Mouse (Mus musculus): Measurements from ENCODE around the gene Prkag3. TPM values are rescaled to one million over a fixed set of nuclear protein-coding genes. Genes with fewer than 3 reads are reported as not detected.

Prkag3 gene
- polyA plus RNA-seq, 1 experiment: 0.44 TPM

DNA sequence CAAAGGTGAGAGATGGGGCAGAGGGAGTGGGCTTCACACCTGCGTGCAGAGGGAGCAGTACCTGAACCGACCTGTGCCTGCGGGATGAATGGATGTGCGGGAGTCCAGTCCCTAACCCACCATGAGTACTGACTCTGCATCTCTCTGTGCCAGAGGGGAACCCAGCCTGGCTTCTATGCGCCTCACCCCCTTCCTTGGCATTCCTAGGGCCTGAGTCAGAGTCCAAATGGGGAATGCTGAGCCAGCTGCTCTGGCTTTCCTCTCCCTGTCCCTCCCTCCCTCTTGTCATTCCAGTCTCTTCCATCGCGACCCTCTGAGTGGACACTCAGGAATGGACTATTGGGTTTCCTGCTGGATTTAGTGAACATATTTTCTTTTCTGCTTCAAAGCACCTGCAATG lies 280 bp upstream of the Prkag3 start:
- peaks cover 7% of the 10 kb centered on the region; the same call in 1 of the 2 replicates for H3K4me1 ChIP-seq (ENCODE audit: control insufficient read depth, insufficient read depth, low read length)
- H3K36me3 ChIP-seq (ENCODE audit: control insufficient read depth, insufficient read depth, low read length): no peaks in the 10 kb centered on the region
- H3K4me3 ChIP-seq (ENCODE audit: control insufficient read depth, low read depth, low read length): no peak overlapping the region
- no peaks in the 10 kb centered on the region for H3K27me3 ChIP-seq (ENCODE audit: control insufficient read depth, insufficient read depth, low read length)
- 0 out of 2 replicates have a peak overlapping the region, but pooled peaks have one; percentile 5 for H3K27ac ChIP-seq (ENCODE audit: control insufficient read depth, insufficient read depth, low read depth, low read length)
- TF ChIP-seq POLR2A (IDR thresholded peaks at IDR 0.05; ENCODE audit: control insufficient read depth, low read depth, low read length) (no peak), CTCF (IDR thresholded peaks at IDR 0.05; ENCODE audit: control insufficient read depth, insufficient read depth, insufficient replicate concordance, low read depth, low read length) (no peak)

DNA sequence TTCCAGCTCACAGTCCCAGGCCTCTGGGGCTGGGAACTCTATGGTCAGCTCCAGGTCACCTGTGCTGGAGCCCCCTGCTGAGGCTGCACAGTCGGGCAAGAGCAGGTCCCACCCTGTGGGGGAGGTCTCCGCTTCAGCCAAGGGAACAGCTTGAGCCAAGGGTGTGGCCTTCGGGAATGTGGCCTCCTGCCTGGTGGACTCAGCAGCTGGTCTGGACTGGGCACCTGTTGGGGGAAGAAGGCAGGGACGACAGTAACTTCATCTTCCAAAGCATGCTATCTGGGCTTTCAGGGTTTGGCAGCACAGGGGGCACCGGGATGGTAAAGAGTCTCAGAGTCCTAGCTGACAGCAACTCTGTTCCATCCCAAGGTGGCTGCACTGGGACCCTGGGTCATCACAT lies 1.7 kb downstream of the Prkag3 start:
- no peak for TF ChIP-seq CTCF (IDR thresholded peaks at IDR 0.05; ENCODE audit: control insufficient read depth, insufficient read depth, insufficient replicate concordance, low read depth, low read length)
- no peak for TF ChIP-seq POLR2A (IDR thresholded peaks at IDR 0.05; ENCODE audit: control insufficient read depth, low read depth, low read length)
- no peaks in the 10 kb centered on the region for H3K27me3 ChIP-seq (ENCODE audit: control insufficient read depth, insufficient read depth, low read length)
- no peak overlapping the region for H3K4me3 ChIP-seq (ENCODE audit: control insufficient read depth, low read depth, low read length)
- no peaks in the 10 kb centered on the region for H3K36me3 ChIP-seq (ENCODE audit: control insufficient read depth, insufficient read depth, low read length)
- H3K4me1 ChIP-seq (ENCODE audit: control insufficient read depth, insufficient read depth, low read length): peaks cover 7% of the 10 kb centered on the region; the same call in 1 of the 2 replicates
- no peak overlapping the region for H3K27ac ChIP-seq (ENCODE audit: control insufficient read depth, insufficient read depth, low read depth, low read length)

DNA sequence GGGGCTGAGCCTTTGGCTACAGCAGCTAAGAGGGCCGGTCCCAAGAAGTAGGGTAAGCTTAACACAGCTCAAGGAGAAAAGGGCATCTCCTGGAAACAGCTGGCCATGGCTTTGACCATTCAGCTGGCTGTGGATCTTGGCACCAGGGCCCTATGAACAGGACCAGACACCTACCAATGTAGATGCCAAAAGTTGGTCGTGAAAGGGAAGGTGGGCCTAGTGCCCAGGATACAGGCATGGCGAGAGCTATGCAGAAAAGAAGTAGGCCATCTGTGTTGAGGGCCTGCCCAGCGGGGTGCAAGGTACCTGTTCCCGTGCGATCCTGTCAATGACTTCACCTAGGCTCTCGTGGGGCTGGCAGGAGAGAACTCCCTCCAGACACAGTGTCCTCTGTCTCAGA lies 8.2 kb downstream of the Prkag3 start:
- Histone ChIP-seq H3K36me3 (ENCODE audit: control insufficient read depth, insufficient read depth, low read length) (no peaks in the 10 kb centered on the region), H3K27ac (ENCODE audit: control insufficient read depth, insufficient read depth, low read depth, low read length) (no peak overlapping the region), H3K4me3 (ENCODE audit: control insufficient read depth, low read depth, low read length) (no peak overlapping the region), H3K27me3 (ENCODE audit: control insufficient read depth, insufficient read depth, low read length) (no peaks in the 10 kb centered on the region), H3K4me1 (ENCODE audit: control insufficient read depth, insufficient read depth, low read length) (no peaks in the 10 kb centered on the region)
- no peak for TF ChIP-seq CTCF (IDR thresholded peaks at IDR 0.05; ENCODE audit: control insufficient read depth, insufficient read depth, insufficient replicate concordance, low read depth, low read length)
- no peak for TF ChIP-seq POLR2A (IDR thresholded peaks at IDR 0.05; ENCODE audit: control insufficient read depth, low read depth, low read length)

DNA sequence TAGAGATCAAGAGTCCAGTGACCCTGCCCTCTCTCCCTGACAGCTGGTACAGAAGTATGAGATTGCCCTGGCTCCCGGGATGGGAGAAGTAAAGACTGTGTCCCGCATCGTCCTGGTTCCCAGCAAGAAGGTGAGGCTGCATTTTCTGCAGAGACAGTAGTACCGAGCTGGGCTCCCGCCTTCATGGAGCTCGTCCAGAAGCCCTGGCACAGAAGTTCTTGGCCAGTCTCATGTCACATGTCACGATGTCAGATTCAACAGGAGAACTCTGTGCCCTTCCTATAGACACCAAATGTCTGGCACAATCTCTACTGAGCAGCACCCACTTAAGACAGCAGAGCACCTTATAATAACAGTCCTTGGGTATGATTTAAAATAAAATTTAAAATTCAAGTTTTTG lies 11.5 kb downstream of the Prkag3 start:
- TF ChIP-seq CTCF (IDR thresholded peaks at IDR 0.05; ENCODE audit: control insufficient read depth, insufficient read depth, insufficient replicate concordance, low read depth, low read length) (no peak), POLR2A (IDR thresholded peaks at IDR 0.05; ENCODE audit: control insufficient read depth, low read depth, low read length) (no peak)
- Histone ChIP-seq H3K27ac (ENCODE audit: control insufficient read depth, insufficient read depth, low read depth, low read length) (no peak overlapping the region), H3K36me3 (ENCODE audit: control insufficient read depth, insufficient read depth, low read length) (no peaks in the 10 kb centered on the region), H3K4me1 (ENCODE audit: control insufficient read depth, insufficient read depth, low read length) (no peaks in the 10 kb centered on the region), H3K4me3 (ENCODE audit: control insufficient read depth, low read depth, low read length) (no peak overlapping the region), H3K27me3 (ENCODE audit: control insufficient read depth, insufficient read depth, low read length) (no peaks in the 10 kb centered on the region)

DNA sequence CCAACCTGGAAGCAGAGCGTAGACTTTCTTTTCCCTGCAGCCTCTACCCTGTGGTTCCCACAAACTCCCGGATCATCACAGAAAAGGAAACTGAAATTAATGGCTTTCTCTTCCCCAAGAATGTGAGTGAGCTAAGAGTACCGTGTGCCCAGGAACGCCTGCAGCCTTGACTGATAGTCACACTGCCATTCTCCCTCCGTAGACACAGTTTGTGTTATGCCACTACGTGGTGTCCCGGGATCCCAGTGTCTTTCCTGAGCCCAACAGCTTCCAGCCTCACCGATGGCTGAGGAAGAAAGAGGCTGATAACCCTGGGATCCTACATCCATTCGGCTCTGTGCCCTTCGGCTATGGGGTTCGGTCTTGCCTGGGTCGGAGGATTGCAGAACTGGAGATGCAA lies 12.0 kb downstream of the Prkag3 start:
- H3K27me3 ChIP-seq (ENCODE audit: control insufficient read depth, insufficient read depth, low read length): no peaks in the 10 kb centered on the region
- TF ChIP-seq POLR2A (IDR thresholded peaks at IDR 0.05; ENCODE audit: control insufficient read depth, low read depth, low read length) (no peak), CTCF (IDR thresholded peaks at IDR 0.05; ENCODE audit: control insufficient read depth, insufficient read depth, insufficient replicate concordance, low read depth, low read length) (no peak)

DNA sequence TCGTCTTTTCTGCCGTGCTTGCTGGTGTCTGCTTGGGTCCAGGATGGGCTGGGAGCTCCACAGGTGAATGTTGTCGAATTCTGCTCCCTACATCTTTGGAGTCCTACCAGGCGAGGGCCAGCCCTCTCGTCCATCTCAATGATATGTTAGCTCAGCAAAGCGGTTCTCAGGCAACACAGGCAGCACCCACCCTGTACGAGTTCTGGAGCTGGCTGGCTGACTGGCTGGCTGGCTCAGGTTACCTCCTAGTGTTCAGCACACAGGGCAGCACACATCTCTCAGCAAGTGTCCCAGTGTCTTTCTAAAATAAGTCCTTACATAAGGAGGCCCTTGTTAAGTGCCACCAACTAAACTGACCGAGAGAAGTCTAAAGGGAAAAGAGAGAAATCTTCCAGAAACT lies 20.6 kb downstream of the Prkag3 start:
- Histone ChIP-seq H3K27me3 (ENCODE audit: control insufficient read depth, insufficient read depth, low read length) (no peaks in the 10 kb centered on the region), H3K36me3 (ENCODE audit: control insufficient read depth, insufficient read depth, low read length) (no peaks in the 10 kb centered on the region), H3K4me1 (ENCODE audit: control insufficient read depth, insufficient read depth, low read length) (no peaks in the 10 kb centered on the region), H3K4me3 (ENCODE audit: control insufficient read depth, low read depth, low read length) (no peak overlapping the region), H3K27ac (ENCODE audit: control insufficient read depth, insufficient read depth, low read depth, low read length) (no peak overlapping the region)
- TF ChIP-seq CTCF (IDR thresholded peaks at IDR 0.05; ENCODE audit: control insufficient read depth, insufficient read depth, insufficient replicate concordance, low read depth, low read length) (no peak), POLR2A (IDR thresholded peaks at IDR 0.05; ENCODE audit: control insufficient read depth, low read depth, low read length) (no peak)

More for the DNA sequence above, 12.0 kb downstream of the Prkag3 start:
- Histone ChIP-seq H3K4me1 (ENCODE audit: control insufficient read depth, insufficient read depth, low read length) (no peaks in the 10 kb centered on the region), H3K27ac (ENCODE audit: control insufficient read depth, insufficient read depth, low read depth, low read length) (no peak overlapping the region), H3K4me3 (ENCODE audit: control insufficient read depth, low read depth, low read length) (no peak overlapping the region), H3K36me3 (ENCODE audit: control insufficient read depth, insufficient read depth, low read length) (no peaks in the 10 kb centered on the region)

DNA sequence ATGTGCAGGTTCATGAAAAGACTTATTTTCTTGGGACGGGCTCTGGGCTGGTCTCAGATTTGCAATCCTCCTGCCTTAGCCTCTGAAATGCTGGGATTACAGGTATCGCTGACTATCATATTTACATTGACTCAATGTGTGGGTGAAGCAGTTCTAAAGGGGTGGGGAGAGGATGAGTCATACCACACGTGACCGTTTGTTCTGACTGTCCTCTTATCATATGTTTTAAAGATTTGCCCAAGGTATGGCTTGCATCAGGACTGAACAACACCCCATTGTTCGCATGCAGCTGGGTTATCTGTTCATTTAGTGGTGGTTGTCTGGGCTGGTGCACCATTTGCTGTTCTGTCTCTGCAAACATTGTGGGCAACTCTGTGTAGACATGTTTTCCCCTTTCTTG lies 22.3 kb downstream of the Prkag3 start:
- no peak overlapping the region for H3K27ac ChIP-seq (ENCODE audit: control insufficient read depth, insufficient read depth, low read depth, low read length)
- H3K4me3 ChIP-seq (ENCODE audit: control insufficient read depth, low read depth, low read length): no peak overlapping the region
- no peak for TF ChIP-seq POLR2A (IDR thresholded peaks at IDR 0.05; ENCODE audit: control insufficient read depth, low read depth, low read length)
- H3K36me3 ChIP-seq (ENCODE audit: control insufficient read depth, insufficient read depth, low read length): no peaks in the 10 kb centered on the region
- H3K27me3 ChIP-seq (ENCODE audit: control insufficient read depth, insufficient read depth, low read length): no peaks in the 10 kb centered on the region
- no peaks in the 10 kb centered on the region for H3K4me1 ChIP-seq (ENCODE audit: control insufficient read depth, insufficient read depth, low read length)

DNA sequence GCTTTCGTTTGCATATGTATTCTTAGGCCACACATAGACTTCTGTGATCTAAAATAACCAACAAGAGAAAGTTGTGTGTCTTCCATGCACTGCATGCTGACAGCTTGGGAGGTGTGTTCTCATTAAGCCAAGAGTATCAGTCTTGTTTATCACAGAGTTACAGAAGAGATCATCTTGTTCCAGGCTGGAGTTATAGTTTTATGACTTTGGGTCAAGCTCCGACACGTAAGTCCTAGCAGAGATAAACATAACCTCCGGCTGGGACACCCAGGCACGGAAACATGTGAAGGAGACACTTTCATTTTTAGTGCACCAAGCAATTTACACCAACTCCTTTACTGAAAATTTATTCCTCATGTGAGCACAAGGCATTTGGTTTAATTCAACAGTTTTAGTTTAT lies 22.9 kb downstream of the Prkag3 start:
- Histone ChIP-seq H3K36me3 (ENCODE audit: control insufficient read depth, insufficient read depth, low read length) (no peaks in the 10 kb centered on the region), H3K27me3 (ENCODE audit: control insufficient read depth, insufficient read depth, low read length) (no peaks in the 10 kb centered on the region), H3K27ac (ENCODE audit: control insufficient read depth, insufficient read depth, low read depth, low read length) (no peak overlapping the region), H3K4me3 (ENCODE audit: control insufficient read depth, low read depth, low read length) (no peak overlapping the region), H3K4me1 (ENCODE audit: control insufficient read depth, insufficient read depth, low read length) (no peaks in the 10 kb centered on the region)
- TF ChIP-seq CTCF (IDR thresholded peaks at IDR 0.05; ENCODE audit: control insufficient read depth, insufficient read depth, insufficient replicate concordance, low read depth, low read length) (no peak), POLR2A (IDR thresholded peaks at IDR 0.05; ENCODE audit: control insufficient read depth, low read depth, low read length) (no peak)

Measured in testis, adult 2 months (tissue).